Mouse (Mus musculus): ENCODE data around the gene Il2rb. TPM values are rescaled to one million over a fixed set of nuclear protein-coding genes. Genes with fewer than 3 reads are reported as not detected.

Il2rb gene
- polyA plus RNA-seq, 1 experiment from 2014 or later = 0.42 TPM

DNA sequence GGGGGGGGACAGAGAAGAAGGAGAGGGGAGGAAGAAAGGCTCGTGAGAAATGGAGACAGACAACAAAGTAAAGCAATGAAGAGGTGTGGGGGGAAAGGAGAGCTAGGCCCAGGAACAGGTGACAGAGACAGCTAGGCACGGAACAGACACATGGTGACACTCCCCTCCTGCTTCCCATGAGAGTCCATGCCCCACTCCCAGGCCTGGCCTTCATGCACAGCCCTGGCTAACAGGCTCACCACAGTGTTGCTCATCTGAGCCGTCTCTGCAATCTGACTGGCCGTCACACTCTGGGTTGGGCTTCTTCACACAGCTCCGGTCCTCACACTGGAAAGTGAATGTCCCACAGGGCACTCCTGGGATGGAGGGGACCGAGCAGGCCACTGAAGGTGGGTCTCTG, 51.2 kb downstream of the Il2rb start:
- no peaks in the 10 kb centered on the region for H3K27me3 ChIP-seq (replicated peaks; ENCODE audit: control insufficient read depth, insufficient read depth, low read length)
- no peaks in the 10 kb centered on the region for H3K36me3 ChIP-seq (ENCODE audit: control insufficient read depth, insufficient read depth, low read length)
- H3K9me3 ChIP-seq (ENCODE audit: control insufficient read depth, low read length) = no peaks in the 10 kb centered on the region
- no peak overlapping the region for H3K27ac ChIP-seq (replicated peaks; ENCODE audit: low read depth, low read length)
- no peak overlapping the region for H3K4me2 ChIP-seq (ENCODE audit: low read depth, low read length)
- no peak overlapping the region for H3K4me3 ChIP-seq (ENCODE audit: low read depth, low read length)
- ATAC-seq (ENCODE audit: low read depth) (no peak), DNase-seq (ENCODE audit: low spot score) (no peak)
- H3K4me1 ChIP-seq (ENCODE audit: control insufficient read depth, insufficient read depth, low read length) = no peaks in the 10 kb centered on the region
- no peak overlapping the region for H3K9ac ChIP-seq (ENCODE audit: low read depth, low read length)
- WGBS = 43% methylated on average over 6 of the region's 6 CpGs

DNA sequence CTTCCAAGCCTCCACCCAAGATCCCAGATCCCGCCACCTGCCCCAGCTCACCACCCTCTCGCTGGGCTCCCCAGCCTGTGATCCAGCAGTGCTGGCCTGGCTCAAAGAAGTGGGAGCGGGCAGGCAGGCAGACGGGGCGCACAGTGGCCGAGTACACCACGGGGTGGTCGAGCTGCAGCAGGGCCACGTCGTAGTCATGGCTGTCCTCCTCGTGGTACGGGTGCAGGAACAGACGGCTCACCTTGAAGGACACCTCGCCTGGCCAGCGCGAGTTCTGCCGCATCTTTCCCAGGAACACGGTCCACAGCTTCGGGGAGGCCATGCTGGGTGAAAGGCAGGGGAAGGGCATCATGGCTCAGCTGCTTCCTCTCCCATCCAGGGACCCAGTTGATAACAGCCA, 52.8 kb downstream of the Il2rb start:
- DNase-seq (ENCODE audit: low spot score) (no peak), ATAC-seq (ENCODE audit: low read depth) (no peak)
- Histone ChIP-seq H3K36me3 (ENCODE audit: control insufficient read depth, insufficient read depth, low read length) (no peaks in the 10 kb centered on the region), H3K4me3 (ENCODE audit: low read depth, low read length) (no peak overlapping the region), H3K27me3 (replicated peaks; ENCODE audit: control insufficient read depth, insufficient read depth, low read length) (no peaks in the 10 kb centered on the region), H3K4me2 (ENCODE audit: low read depth, low read length) (no peak overlapping the region), H3K9me3 (ENCODE audit: control insufficient read depth, low read length) (no peaks in the 10 kb centered on the region), H3K27ac (replicated peaks; ENCODE audit: low read depth, low read length) (no peak overlapping the region), H3K9ac (ENCODE audit: low read depth, low read length) (no peak overlapping the region), H3K4me1 (ENCODE audit: control insufficient read depth, insufficient read depth, low read length) (peaks cover 7% of the 10 kb centered on the region)
- 85% methylated on average over 19 of the region's 19 CpGs for WGBS

DNA sequence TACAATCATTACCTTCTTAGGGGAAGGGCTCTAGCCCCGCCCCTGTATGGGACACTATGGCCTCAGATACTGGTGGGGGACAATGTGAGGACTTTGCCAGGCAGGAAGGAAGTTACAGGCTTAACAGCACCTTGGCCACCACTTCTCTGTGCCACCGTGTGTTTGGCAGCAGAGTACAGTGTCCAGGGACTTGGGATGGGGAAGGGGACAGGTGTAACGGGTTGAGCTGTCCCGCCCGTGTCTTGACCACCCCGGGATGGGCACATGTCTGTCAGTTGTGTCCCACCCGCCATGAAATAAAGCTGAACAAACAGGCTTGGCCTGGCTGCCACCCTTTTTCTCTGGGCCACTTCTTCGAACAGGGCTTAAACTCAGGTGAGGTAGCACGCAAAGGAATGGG, 56.1 kb downstream of the Il2rb start:
- Histone ChIP-seq H3K9ac (ENCODE audit: low read depth, low read length) (no peak overlapping the region), H3K4me3 (ENCODE audit: low read depth, low read length) (no peak overlapping the region), H3K36me3 (ENCODE audit: control insufficient read depth, insufficient read depth, low read length) (peaks cover 13% of the 10 kb centered on the region; the same call in 1 of the 2 replicates), H3K4me1 (ENCODE audit: control insufficient read depth, insufficient read depth, low read length) (peaks cover 17% of the 10 kb centered on the region), H3K27ac (replicated peaks; ENCODE audit: low read depth, low read length) (no peak overlapping the region), H3K27me3 (replicated peaks; ENCODE audit: control insufficient read depth, insufficient read depth, low read length) (no peaks in the 10 kb centered on the region), H3K9me3 (ENCODE audit: control insufficient read depth, low read length) (no peaks in the 10 kb centered on the region), H3K4me2 (ENCODE audit: low read depth, low read length) (no peak overlapping the region)
- WGBS = 65% methylated on average over 9 of the region's 9 CpGs
- DNase-seq (ENCODE audit: low spot score) (no peak), ATAC-seq (ENCODE audit: low read depth) (no peak)

DNA sequence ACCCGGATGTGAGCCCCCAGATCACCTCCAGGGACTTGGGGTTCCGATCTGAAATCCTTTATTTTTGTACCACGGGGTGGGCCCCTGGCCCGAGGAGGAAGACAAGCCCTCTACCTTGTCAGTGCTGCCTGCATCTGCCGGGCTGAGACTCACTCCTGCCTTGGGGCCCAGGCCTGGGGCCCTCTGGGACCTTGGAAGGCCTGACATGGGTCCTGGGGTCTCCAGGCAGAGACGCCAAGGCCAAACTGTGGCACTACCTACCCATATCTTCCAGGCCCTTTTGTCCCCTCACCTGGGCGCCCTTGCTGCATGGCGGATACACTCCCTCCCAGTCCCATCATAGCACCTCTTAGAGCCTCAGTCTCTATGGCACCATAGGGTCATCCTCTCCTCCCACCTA, 56.6 kb downstream of the Il2rb start:
- Histone ChIP-seq H3K36me3 (ENCODE audit: control insufficient read depth, insufficient read depth, low read length) (peaks cover 18% of the 10 kb centered on the region), H3K9ac (ENCODE audit: low read depth, low read length) (no peak overlapping the region), H3K4me1 (ENCODE audit: control insufficient read depth, insufficient read depth, low read length) (peaks cover 17% of the 10 kb centered on the region), H3K4me3 (ENCODE audit: low read depth, low read length) (no peak overlapping the region), H3K9me3 (ENCODE audit: control insufficient read depth, low read length) (no peaks in the 10 kb centered on the region), H3K27ac (replicated peaks; ENCODE audit: low read depth, low read length) (no peak overlapping the region), H3K4me2 (ENCODE audit: low read depth, low read length) (no peak overlapping the region), H3K27me3 (replicated peaks; ENCODE audit: control insufficient read depth, insufficient read depth, low read length) (no peaks in the 10 kb centered on the region)
- WGBS = 55% methylated on average over 8 of the region's 8 CpGs
- no peak for ATAC-seq (ENCODE audit: low read depth)
- DNase-seq (ENCODE audit: low spot score) = no peak

DNA sequence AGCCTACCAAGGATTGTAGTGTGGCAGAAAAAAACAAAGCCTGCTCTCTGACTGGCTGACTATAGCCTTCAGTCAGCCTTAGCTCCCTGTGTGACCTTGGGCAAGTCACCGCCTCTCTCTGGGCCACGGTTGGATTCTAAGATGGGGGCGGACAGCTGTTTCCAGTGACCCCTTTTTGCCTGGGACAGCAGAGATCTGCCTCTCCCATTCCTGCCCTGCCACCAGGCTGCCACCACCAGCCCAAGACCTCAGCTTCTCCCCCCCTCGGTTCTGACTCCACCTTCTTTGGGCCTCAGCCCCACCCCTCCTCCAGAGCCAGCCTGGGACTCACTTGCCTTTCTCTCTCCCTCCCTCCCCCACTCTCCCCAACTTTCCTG, 57.1 kb downstream of the Il2rb start:
- H3K4me3 ChIP-seq (ENCODE audit: low read depth, low read length) = no peak overlapping the region
- H3K4me2 ChIP-seq (ENCODE audit: low read depth, low read length) = no peak overlapping the region
- ATAC-seq (ENCODE audit: low read depth) (no peak), DNase-seq (ENCODE audit: low spot score) (no peak)
- H3K27ac ChIP-seq (replicated peaks; ENCODE audit: low read depth, low read length) = no peak overlapping the region
- H3K9me3 ChIP-seq (ENCODE audit: control insufficient read depth, low read length) = no peaks in the 10 kb centered on the region
- peaks cover 17% of the 10 kb centered on the region for H3K4me1 ChIP-seq (ENCODE audit: control insufficient read depth, insufficient read depth, low read length)
- no peak overlapping the region; the same call in 1 of the 2 replicates for H3K9ac ChIP-seq (ENCODE audit: low read depth, low read length)
- no peaks in the 10 kb centered on the region for H3K27me3 ChIP-seq (replicated peaks; ENCODE audit: control insufficient read depth, insufficient read depth, low read length)
- 62% methylated on average over 4 of the region's 4 CpGs for WGBS
- H3K36me3 ChIP-seq (ENCODE audit: control insufficient read depth, insufficient read depth, low read length) = peaks cover 23% of the 10 kb centered on the region

DNA sequence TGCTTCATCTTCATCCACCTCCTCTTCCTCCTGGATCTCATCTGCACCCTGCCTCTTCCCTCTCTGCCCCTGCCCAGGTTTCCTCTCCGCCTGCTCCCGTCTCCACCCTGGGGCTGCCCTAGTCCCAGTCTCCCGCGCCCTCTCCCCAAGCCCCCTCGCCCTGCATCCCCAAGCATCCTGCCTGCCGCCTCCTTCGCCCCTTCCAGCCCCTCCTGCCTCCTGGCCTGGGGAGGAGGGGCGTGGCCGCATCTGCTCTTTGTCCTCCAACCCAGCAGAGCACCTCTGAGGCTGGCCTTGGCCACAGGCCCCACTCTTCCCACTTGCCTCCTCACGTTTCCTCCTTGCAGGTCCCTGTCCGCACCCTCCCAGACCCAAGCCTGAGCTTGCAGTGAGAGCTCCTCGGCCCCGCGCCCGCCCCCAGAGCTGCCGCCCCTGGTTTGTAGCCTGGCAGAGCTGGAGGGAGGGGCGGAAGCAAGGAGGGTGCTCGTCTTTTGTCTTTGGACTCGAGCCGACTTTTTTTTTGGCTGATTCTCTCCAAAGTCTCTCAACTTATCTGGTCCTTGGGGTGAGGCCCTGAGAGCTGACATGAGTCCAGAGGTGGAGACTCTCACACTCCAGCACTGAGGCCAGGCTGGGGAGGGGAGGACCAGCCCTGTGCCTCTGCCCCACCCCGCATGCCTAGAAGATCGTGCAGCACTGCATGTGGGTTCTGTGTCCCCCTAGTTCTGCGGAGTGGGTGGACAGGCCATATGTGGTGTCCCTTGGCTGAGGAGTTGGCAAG, 57.6 kb downstream of the Il2rb start:
- H3K4me3 ChIP-seq (ENCODE audit: low read depth, low read length) = peak overlapping the region; percentile 32
- H3K27ac ChIP-seq (replicated peaks; ENCODE audit: low read depth, low read length) = peak overlapping the region; percentile 81
- H3K4me2 ChIP-seq (ENCODE audit: low read depth, low read length) = peak overlapping the region; percentile 65
- H3K9me3 ChIP-seq (ENCODE audit: control insufficient read depth, low read length) = no peaks in the 10 kb centered on the region
- peak overlapping the region; percentile 51 for H3K9ac ChIP-seq (ENCODE audit: low read depth, low read length)
- H3K4me1 ChIP-seq (ENCODE audit: control insufficient read depth, insufficient read depth, low read length) = peaks cover 17% of the 10 kb centered on the region
- WGBS = 17% methylated on average over 23 of the region's 23 CpGs
- no peaks in the 10 kb centered on the region for H3K27me3 ChIP-seq (replicated peaks; ENCODE audit: control insufficient read depth, insufficient read depth, low read length)
- ATAC-seq (ENCODE audit: low read depth) (peak; percentile 23), DNase-seq (ENCODE audit: low spot score) (peak; percentile 65)
- H3K36me3 ChIP-seq (ENCODE audit: control insufficient read depth, insufficient read depth, low read length) = peaks cover 29% of the 10 kb centered on the region

DNA sequence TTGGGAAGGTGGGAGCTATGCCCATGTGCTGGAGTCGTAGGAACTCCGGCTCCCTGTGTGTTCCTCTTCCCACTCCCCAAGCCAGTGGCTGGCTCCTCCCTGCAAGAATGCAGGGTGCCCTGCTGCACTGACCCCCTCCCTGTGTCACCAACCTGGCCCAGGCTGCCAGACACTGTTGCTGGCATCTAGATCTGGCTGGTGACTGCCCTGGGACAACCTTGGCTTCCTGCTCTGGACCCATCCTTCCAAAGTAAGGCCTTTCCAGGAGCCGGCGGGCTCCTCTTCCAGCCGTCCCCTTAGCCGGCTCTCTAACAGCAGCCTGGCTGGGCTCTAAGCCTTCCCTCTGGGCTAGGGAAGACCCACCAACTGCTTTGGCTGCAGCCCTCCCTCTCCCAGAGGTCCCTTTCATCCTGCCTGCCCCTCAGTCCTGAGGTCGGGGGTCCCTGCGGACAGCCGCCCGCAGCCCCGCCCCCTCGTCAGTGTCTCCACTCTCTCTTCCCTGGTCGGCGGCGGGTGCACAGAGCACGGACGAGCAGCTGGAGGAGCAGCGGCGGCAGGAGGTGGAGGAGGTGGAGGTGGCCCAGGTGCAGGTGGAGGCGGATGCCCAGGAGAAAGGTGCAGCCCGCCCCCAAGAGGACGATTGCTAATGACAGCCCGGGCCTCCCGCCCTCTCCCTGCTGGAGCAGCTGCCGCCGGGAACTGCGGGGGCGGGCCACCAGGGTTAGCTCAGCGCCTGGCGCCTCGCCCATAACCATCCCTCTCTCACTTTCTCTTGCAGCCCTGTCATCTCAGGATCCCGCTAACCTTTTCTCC, 58.5 kb downstream of the Il2rb start:
- Histone ChIP-seq H3K9ac (ENCODE audit: low read depth, low read length) (peak overlapping the region; percentile 51), H3K27ac (replicated peaks; ENCODE audit: low read depth, low read length) (peak overlapping the region; percentile 81), H3K4me3 (ENCODE audit: low read depth, low read length) (peak overlapping the region; percentile 32), H3K4me1 (ENCODE audit: control insufficient read depth, insufficient read depth, low read length) (peaks cover 17% of the 10 kb centered on the region), H3K9me3 (ENCODE audit: control insufficient read depth, low read length) (no peaks in the 10 kb centered on the region), H3K4me2 (ENCODE audit: low read depth, low read length) (peak overlapping the region; percentile 65), H3K36me3 (ENCODE audit: control insufficient read depth, insufficient read depth, low read length) (peaks cover 34% of the 10 kb centered on the region), H3K27me3 (replicated peaks; ENCODE audit: control insufficient read depth, insufficient read depth, low read length) (no peaks in the 10 kb centered on the region)
- 16% methylated on average over 21 of the region's 32 CpGs for WGBS
- ATAC-seq (ENCODE audit: low read depth) (peak; percentile 78), DNase-seq (ENCODE audit: low spot score) (peak; percentile 94)

DNA sequence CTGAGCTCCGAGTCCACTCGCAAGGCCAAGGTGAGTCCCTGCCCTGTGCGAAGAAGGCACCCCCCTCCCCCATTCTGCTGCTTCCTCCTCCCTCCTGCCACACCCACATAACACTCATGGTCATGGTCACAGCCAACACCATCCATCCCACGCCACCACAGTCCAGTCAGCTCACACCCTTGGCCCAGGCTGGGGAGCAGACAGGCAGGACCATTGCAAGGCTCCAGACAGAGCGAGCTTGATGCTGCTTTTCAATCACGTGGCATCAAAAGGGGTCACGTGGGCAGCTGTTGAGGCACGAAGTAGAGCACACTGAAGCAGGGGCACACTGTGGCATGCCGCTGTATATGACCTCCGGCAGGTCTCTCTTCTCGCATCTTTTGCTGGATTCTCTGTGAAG, 59.4 kb downstream of the Il2rb start:
- Histone ChIP-seq H3K27ac (replicated peaks; ENCODE audit: low read depth, low read length) (no peak overlapping the region), H3K4me1 (ENCODE audit: control insufficient read depth, insufficient read depth, low read length) (peaks cover 17% of the 10 kb centered on the region), H3K4me2 (ENCODE audit: low read depth, low read length) (no peak overlapping the region), H3K27me3 (replicated peaks; ENCODE audit: control insufficient read depth, insufficient read depth, low read length) (no peaks in the 10 kb centered on the region), H3K9me3 (ENCODE audit: control insufficient read depth, low read length) (no peaks in the 10 kb centered on the region), H3K9ac (ENCODE audit: low read depth, low read length) (no peak overlapping the region), H3K36me3 (ENCODE audit: control insufficient read depth, insufficient read depth, low read length) (peaks cover 38% of the 10 kb centered on the region), H3K4me3 (ENCODE audit: low read depth, low read length) (no peak overlapping the region)
- ATAC-seq (ENCODE audit: low read depth) (no peak), DNase-seq (ENCODE audit: low spot score) (no peak)
- WGBS = 78% methylated on average over 11 of the region's 11 CpGs
